Mouse (Mus musculus) lung, adult 2 months (tissue): ENCODE data around the gene Rufy2.

Experiments
- CTCF ChIP-seq: fragments of 200-500 bp; IDR thresholded peaks from 2 replicates; pipeline ENCODE4 v1.5.1; 2011; ENCODE audit warnings: mild to moderate bottlenecking, low read length, control low read depth; ENCODE audit not compliant: insufficient read depth
- POLR2A ChIP-seq: fragments of 200-500 bp; IDR thresholded peaks from 2 replicates; pipeline ENCODE4 v1.6.1; 2011; ENCODE audit warnings: low read depth, mild to moderate bottlenecking, control low read depth, low read length, borderline replicate concordance; ENCODE audit errors: extremely low read depth

DNA sequence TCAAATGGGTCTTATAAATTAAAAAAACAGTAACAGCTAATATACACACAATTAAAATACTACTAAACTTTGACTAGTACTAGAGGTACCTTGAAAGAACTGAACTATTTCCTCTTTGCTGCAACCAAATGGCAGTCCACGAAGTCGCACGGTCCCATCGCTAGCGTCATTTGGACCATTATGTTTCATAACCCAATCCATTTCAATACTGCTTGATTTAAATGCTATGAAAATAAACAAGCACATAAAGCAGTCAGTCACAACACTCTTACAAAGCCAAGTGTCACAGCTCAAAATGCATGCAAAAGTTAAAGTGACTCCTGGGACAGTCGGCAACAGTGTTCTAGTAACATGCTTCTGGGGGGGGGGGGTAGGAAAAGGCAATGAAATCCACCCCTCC is 39.3 kb downstream of the Rufy2 start:
- no peak for TF ChIP-seq POLR2A
- no peak for TF ChIP-seq CTCF
